Mouse (Mus musculus) embryonic fibroblast, embryonic 13.5 days (primary cell): ENCODE data around the gene Cyth2.

Experiments used
- CTCF ChIP-seq: IDR thresholded peaks from 2 replicates; pipeline ENCODE4 v1.5.1; 2011; ENCODE audit warnings: mild to moderate bottlenecking, control low read depth, low read length, moderate library complexity, borderline replicate concordance; ENCODE audit not compliant: insufficient read depth
- POLR2A ChIP-seq: IDR thresholded peaks from 2 replicates; pipeline ENCODE4 v1.6.1; 2011; ENCODE audit warnings: low read depth, mild to moderate bottlenecking, control low read depth, low read length, moderate library complexity

DNA sequence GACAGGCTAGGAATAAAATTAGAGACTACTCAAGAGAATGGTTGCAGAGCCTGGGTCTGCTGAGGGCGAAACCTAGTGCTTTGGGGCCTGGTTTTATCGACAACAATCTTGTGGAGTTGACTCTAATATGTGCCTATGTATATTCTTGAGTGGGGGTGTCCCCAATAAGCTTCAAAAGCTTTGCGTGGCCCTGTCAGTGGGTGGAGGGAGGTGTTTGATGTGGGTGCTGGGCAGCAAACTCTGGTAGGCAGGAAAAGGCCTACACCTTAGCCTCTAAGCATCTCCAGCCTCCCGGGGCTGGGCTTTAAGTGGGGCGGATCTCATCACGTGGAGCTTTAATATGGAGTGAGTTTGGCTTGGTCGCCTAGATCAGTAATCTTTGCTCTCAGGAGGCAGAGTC is 15.4 kb downstream of the Cyth2 start:
- TF ChIP-seq CTCF (no peak), POLR2A (no peak)
